Mouse (Mus musculus) heart, postnatal 0 days (tissue): ENCODE measurements around the gene Dcaf8.

Experiments used
- CTCF ChIP-seq: IDR thresholded peaks from 2 replicates; pipeline ENCODE4 v1.5.1; 2016; ENCODE audit warnings: antibody characterized with exemption, control low read depth, low read depth
- EP300 ChIP-seq: IDR thresholded peaks from 2 replicates; pipeline ENCODE4 v1.6.1; 2016; ENCODE audit warnings: antibody characterized with exemption, low read depth

DNA sequence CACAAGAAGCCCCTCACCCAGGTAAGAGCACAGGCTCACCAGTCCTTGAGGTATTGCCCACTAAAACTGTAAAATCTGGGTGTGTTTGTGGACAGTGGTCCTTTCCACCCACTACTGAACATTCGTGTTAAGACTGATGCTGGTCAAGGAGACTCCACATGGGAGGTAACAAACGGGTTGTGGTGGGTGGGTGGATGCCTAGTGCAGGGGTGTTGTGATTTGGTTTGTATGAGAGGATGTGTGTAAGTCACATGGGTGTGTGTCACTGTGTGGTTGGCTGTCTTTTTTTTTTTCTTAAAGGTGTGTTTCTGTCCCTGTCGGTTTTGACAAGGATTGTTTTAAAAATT is 57.8 kb downstream of the Dcaf8 start:
- TF ChIP-seq CTCF, result no peak
- no peak for TF ChIP-seq EP300
